Mouse (Mus musculus) frontal cortex, postnatal 10 days (tissue): ENCODE results near the gene Taf4.
A peak's percentile ranks its signal among the peaks of the same experiment; 100 is the strongest.

Experiments
- DNase-seq, 2 experiments: peaks; one replicate each; pipeline ENCODE4 v3.0.0; 2022; ENCODE audit warnings: low spot score in 2 of 2, mixed read lengths in 1 of 2

The Taf4 gene

GRCm38 (mm10) chr2:179941696-179942095, 34.8 kb downstream of the Taf4 start:
- no peak for DNase-seq

GRCm38 (mm10) chr2:179937091-179937490, 39.4 kb downstream of the Taf4 start:
- DNase-seq: no peak

- no peak for DNase-seq
Measured at GRCm38 (mm10) chr2:179934165-179934564, 42.3 kb downstream of the Taf4 start.

GRCm38 (mm10) chr2:179931741-179932140, 44.7 kb downstream of the Taf4 start:
- no peak for DNase-seq

- DNase-seq: no peak
Measured at GRCm38 (mm10) chr2:179929166-179929565, 47.3 kb downstream of the Taf4 start.

GRCm38 (mm10) chr2:179924038-179924437, 52.4 kb downstream of the Taf4 start:
- DNase-seq: no peak

- no peak for DNase-seq
Measured at GRCm38 (mm10) chr2:179921021-179921653, 55.3 kb downstream of the Taf4 start.

- no peak for DNase-seq
Measured at GRCm38 (mm10) chr2:179920042-179920441, 56.4 kb downstream of the Taf4 start.

- DNase-seq: peak in 1 of 2 experiments; percentile 67
Measured at GRCm38 (mm10) chr2:179916877-179917673, 59.4 kb downstream of the Taf4 start.

GRCm38 (mm10) chr2:179914246-179914645, 62.2 kb downstream of the Taf4 start:
- no peak for DNase-seq

- DNase-seq: no peak
Measured at GRCm38 (mm10) chr2:179913349-179913748, 63.1 kb downstream of the Taf4 start.

GRCm38 (mm10) chr2:179912911-179913310, 63.5 kb downstream of the Taf4 start:
- no peak for DNase-seq

- no peak for DNase-seq
Measured at GRCm38 (mm10) chr2:179896949-179897348, 79.5 kb downstream of the Taf4 start.

GRCm38 (mm10) chr2:179891048-179891447, 85.4 kb downstream of the Taf4 start:
- no peak for DNase-seq

- no peak for DNase-seq
Measured at GRCm38 (mm10) chr2:179884561-179884960, 91.9 kb downstream of the Taf4 start.

GRCm38 (mm10) chr2:179877551-179878215, 98.8 kb downstream of the Taf4 start:
- peak in 1 of 2 experiments; percentile 42 for DNase-seq

- DNase-seq: peak in 1 of 2 experiments; percentile 69
Measured at GRCm38 (mm10) chr2:179875147-179875546, 101.3 kb downstream of the Taf4 start.

GRCm38 (mm10) chr2:179873315-179873714, 103.1 kb downstream of the Taf4 start:
- DNase-seq: no peak

- peak; percentile 36 to 49 for DNase-seq
Measured at GRCm38 (mm10) chr2:179872724-179873123, 103.7 kb downstream of the Taf4 start.

GRCm38 (mm10) chr2:179869871-179870270, 106.6 kb downstream of the Taf4 start:
- DNase-seq: peak; percentile 36 to 41

GRCm38 (mm10) chr2:179867669-179868068, 108.8 kb downstream of the Taf4 start:
- DNase-seq: no peak

- DNase-seq: no peak
Measured at GRCm38 (mm10) chr2:179865097-179865496, 111.3 kb downstream of the Taf4 start.

GRCm38 (mm10) chr2:179863266-179863665, 113.2 kb downstream of the Taf4 start:
- DNase-seq: no peak
